Mouse (Mus musculus) spleen, adult 2 months (tissue): ENCODE results near the gene Tap2. TPM values are rescaled to one million over a fixed set of nuclear protein-coding genes. Genes with fewer than 3 reads are reported as not detected.

Experiments used
- DNase-seq, 2 experiments: peaks; one replicate each; pipeline versions ENCODE4 v3.0.0 to v3.0.0-alpha.2; 2012 to 2021; ENCODE audit warnings: low spot score in 2 of 2, low read depth in 1 of 2
- H3K27ac ChIP-seq: fragments of 200-500 bp; 2 replicates; pipeline ENCODE4 v1.5.1; 2012; ENCODE audit warnings: low read length, inconsistent platforms; ENCODE audit not compliant: insufficient read depth
- H3K27me3 ChIP-seq: fragments of 200-500 bp; 2 replicates; pipeline ENCODE4 v1.6.1; 2012; ENCODE audit warnings: mild to moderate bottlenecking, moderate library complexity, low read length, inconsistent platforms; ENCODE audit not compliant: control insufficient read depth, insufficient read depth
- H3K36me3 ChIP-seq: fragments of 200-500 bp; 2 replicates; pipeline ENCODE4 v1.6.1; 2012; ENCODE audit warnings: mild to moderate bottlenecking, low read length, inconsistent platforms; ENCODE audit not compliant: control insufficient read depth, insufficient read depth
- H3K4me1 ChIP-seq: fragments of 200-500 bp; 2 replicates; pipeline ENCODE4 v1.6.1; 2011; ENCODE audit warnings: inconsistent platforms; ENCODE audit not compliant: control insufficient read depth, insufficient read depth, insufficient read length
- H3K4me3 ChIP-seq: fragments of 200-500 bp; 2 replicates; pipeline ENCODE4 v1.5.1; 2011; ENCODE audit warnings: mild to moderate bottlenecking, inconsistent platforms; ENCODE audit not compliant: insufficient read depth, insufficient read length; ENCODE audit errors: extremely low read depth
- CTCF ChIP-seq: fragments of 200-500 bp; IDR thresholded peaks from 2 replicates; pipeline ENCODE4 v1.5.1; 2011; ENCODE audit warnings: mild to moderate bottlenecking, inconsistent platforms; ENCODE audit not compliant: insufficient read depth, insufficient read length, insufficient replicate concordance; ENCODE audit errors: extremely low read depth
- POLR2A ChIP-seq: fragments of 200-500 bp; IDR thresholded peaks from 2 replicates; pipeline ENCODE4 v1.6.1; 2011; ENCODE audit warnings: low read depth, low read length, inconsistent platforms
- WGBS: fragments of 180-500 bp; shearing (Covaris S2); methylation state at CpG from one replicate; pipeline ENCODE4 v1.1.7; 2018; 5-methylcytosine and 5-hydroxymethylcytosine counted together
- polyA plus RNA-seq: library from polyadenylated mRNA; depleted of rRNA; stranded (reverse); fragments of >200 nt; gene quantifications from 2 replicates; pipeline ENCODE4 v1.2.3, GENCODE M21; 2012

Gene Tap2
- polyA plus RNA-seq, 1 experiment: 83.0 TPM

DNA sequence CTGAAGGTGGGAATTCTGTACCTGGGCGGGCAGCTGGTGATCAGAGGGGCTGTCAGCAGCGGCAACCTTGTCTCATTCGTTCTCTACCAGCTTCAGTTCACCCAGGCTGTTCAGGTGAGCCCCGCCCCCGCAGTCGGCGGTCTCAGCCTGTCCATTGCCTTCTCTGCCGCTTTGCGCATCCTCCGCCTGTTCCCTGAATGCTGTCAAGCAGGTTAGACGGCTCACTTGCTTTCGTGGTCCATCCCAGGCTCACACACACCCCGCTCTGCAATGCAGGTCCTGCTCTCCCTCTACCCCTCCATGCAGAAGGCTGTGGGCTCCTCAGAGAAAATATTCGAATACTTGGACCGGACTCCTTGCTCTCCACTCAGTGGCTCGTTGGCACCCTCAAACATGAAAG is 10.5 kb upstream of the Tap2 start:
- H3K36me3 ChIP-seq: peaks cover 45% of the 10 kb centered on the region
- no peak for DNase-seq
- H3K27ac ChIP-seq: no peak overlapping the region
- H3K27me3 ChIP-seq: no peaks in the 10 kb centered on the region
- WGBS: 91% methylated on average over 16 of the region's 16 CpGs
- no peak overlapping the region for H3K4me3 ChIP-seq
- no peak for TF ChIP-seq CTCF
- H3K4me1 ChIP-seq: peaks cover 14% of the 10 kb centered on the region; the same call in 1 of the 2 replicates

DNA sequence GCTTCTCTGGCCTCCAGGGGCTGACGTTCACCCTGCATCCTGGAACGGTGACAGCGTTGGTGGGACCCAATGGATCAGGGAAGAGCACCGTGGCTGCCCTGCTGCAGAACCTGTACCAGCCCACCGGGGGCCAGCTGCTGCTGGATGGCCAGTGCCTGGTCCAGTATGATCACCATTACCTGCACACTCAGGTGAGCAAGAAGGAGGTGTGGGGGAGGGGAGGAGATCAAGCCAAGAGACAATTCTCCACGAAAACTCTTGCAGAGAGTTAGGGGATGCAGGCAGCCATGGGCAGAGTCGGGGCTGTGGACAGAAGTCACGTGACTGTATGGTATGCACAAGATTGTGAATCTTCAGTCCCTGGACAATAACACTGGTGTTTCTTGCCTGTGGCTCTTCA is 9.9 kb upstream of the Tap2 start:
- TF ChIP-seq CTCF (no peak), POLR2A (no peak)
- DNase-seq: no peak
- Histone ChIP-seq H3K27me3 (no peaks in the 10 kb centered on the region), H3K27ac (no peak overlapping the region), H3K36me3 (peaks cover 45% of the 10 kb centered on the region), H3K4me3 (no peak overlapping the region), H3K4me1 (peaks cover 14% of the 10 kb centered on the region; the same call in 1 of the 2 replicates)
- WGBS: 86% methylated on average over 8 of the region's 8 CpGs

DNA sequence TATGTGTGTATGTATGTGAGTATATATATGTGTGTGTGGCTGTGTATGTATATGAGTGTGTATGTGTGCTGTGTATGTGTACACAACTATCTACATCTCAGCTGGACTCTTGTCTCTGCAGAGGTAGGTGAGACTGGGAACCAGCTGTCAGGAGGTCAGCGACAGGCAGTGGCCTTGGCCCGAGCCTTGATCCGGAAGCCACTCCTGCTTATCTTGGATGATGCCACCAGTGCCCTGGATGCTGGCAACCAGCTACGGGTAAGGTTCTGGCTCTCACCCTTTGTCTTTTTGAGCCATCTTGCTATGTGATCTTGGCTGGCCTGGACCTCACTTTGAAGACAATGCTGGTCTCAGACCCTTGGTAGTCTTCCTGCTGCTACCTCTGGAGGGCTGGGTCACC is 8.6 kb upstream of the Tap2 start:
- Histone ChIP-seq H3K4me3 (no peak overlapping the region), H3K36me3 (peaks cover 45% of the 10 kb centered on the region), H3K27ac (0 out of 2 replicates have a peak overlapping the region, but pooled peaks have one; percentile 4), H3K4me1 (peaks cover 6% of the 10 kb centered on the region; the same call in 1 of the 2 replicates), H3K27me3 (no peaks in the 10 kb centered on the region)
- WGBS: 81% methylated on average over 4 of the region's 4 CpGs
- TF ChIP-seq POLR2A (no peak), CTCF (no peak)
- DNase-seq: no peak

DNA sequence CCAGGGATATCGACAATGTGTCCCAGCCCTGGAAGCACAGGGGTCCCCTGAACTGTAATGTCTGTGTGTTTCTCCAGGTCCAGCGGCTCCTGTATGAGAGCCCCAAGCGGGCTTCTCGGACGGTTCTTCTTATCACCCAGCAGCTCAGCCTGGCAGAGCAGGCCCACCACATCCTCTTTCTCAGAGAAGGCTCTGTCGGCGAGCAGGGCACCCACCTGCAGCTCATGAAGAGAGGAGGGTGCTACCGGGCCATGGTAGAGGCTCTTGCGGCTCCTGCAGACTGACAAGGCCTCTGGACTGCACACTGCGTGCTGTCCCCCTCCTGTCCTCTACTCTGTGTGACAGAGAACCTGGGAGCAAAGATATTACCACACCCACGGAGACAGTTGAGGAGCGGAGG is 6.8 kb upstream of the Tap2 start:
- Histone ChIP-seq H3K27ac (peak overlapping the region; percentile 91), H3K27me3 (no peaks in the 10 kb centered on the region), H3K4me1 (peaks cover 11% of the 10 kb centered on the region; the same call in 1 of the 2 replicates), H3K4me3 (peak overlapping the region; percentile 33), H3K36me3 (peaks cover 41% of the 10 kb centered on the region)
- TF ChIP-seq POLR2A (no peak), CTCF (no peak)
- WGBS: 12% methylated on average over 12 of the region's 12 CpGs
- DNase-seq: peak; percentile 62 to 74

DNA sequence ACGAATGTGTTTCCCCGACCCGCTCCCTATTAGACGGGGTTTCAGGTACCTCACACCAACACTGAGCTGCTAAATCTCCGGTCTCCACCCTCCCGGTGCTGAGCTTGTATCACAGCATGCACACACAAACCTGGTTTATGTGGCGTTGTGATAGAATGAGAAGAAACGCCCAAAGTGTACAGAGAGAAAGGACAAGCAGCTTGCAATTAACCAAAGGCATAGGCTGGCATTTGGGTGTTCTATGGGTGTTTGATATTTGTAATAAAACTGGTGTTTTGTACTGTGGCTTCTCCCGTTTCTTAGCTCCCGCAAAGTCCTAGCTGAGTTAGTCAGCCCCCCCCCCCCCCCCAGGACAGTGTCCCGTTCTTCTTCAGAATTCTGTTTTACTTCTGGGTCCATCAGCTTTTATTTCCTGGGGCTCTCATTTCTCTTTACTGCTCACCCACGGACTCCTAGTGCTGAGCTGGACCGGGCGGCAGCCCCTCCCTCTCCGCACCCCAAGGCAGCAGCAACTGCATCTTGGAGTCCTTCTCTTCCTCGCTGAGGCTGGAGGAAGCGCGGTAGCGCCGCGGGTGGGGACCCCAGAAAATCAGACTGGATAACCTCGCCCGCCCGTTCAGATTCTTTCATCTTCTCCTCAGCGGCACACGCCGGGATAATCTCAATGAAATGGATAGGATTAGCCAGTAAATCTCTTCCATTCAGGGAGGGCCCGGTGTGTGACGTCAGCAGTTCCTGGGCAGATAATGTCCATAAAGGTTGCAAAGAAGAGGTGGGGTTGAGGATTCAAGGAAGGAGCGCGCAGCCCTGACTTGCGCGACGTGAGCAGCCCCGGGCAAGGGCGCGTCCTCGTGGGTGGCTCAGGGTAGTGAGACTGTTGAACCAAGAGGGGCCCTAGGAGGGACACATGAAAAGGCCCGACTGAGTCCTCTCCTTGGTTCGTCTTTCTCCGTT is 6.1 kb upstream of the Tap2 start, which contains the start of gene Psmb8:
TSS of gene Psmb8 (plus strand) at position 781 of the 954 bp plus-strand sequence.
- WGBS: 11% methylated on average over 41 of the region's 41 CpGs
- Histone ChIP-seq H3K4me1 (peaks cover 12% of the 10 kb centered on the region), H3K36me3 (peaks cover 36% of the 10 kb centered on the region), H3K27me3 (no peaks in the 10 kb centered on the region), H3K4me3 (peak within 1 kb of the TSS; percentile 89), H3K27ac (peak within 1 kb of the TSS; percentile 91)
- no peak for TF ChIP-seq CTCF
- peak; percentile 42; the same call in 1 of the 2 replicates for TF ChIP-seq POLR2A
- DNase-seq: peak; percentile 68 to 91

DNA sequence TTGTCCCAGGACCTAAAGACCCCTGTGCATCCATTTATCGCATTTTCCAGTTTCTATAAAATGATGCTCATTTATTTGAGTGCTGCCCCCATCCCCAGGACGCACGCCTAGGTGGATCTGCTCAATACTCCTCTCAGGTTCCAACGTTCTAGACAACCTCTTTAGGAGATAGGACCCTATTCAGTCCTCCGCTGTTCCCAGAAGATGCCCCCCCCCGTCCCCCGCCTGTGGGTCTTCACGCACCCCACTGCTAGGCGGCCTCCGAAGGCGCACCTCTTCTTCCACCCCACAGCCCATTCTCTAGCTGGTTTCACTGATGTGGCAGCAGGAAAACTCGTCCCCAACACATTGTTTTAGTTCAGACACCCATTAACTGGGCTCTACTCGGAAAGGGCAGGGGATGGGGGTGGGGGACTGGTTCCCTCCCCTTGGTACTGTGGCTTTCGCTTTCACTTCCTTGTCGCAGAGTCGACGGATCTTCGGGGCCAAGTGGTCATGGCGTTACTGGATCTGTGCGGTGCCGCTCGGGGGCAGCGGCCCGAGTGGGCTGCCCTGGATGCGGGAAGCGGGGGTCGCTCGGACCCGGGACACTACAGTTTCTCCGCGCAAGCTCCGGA is 5.3 kb upstream of the Tap2 start:
- Histone ChIP-seq H3K27ac (peak overlapping the region; percentile 91), H3K36me3 (peaks cover 28% of the 10 kb centered on the region), H3K4me3 (peak overlapping the region; percentile 89), H3K4me1 (peaks cover 13% of the 10 kb centered on the region), H3K27me3 (no peaks in the 10 kb centered on the region)
- DNase-seq: peak; percentile 74 to 84
- WGBS: 1% methylated on average over 32 of the region's 32 CpGs
- TF ChIP-seq CTCF (no peak), POLR2A (peak; percentile 79)
